Mouse (Mus musculus): ENCODE measurements around the gene Tiam1. TPM values are rescaled to one million over a fixed set of nuclear protein-coding genes. Genes with fewer than 3 reads are reported as not detected.

The Tiam1 gene
- polyA plus RNA-seq, 1 experiment from 2014 or later = 18.5 TPM

DNA sequence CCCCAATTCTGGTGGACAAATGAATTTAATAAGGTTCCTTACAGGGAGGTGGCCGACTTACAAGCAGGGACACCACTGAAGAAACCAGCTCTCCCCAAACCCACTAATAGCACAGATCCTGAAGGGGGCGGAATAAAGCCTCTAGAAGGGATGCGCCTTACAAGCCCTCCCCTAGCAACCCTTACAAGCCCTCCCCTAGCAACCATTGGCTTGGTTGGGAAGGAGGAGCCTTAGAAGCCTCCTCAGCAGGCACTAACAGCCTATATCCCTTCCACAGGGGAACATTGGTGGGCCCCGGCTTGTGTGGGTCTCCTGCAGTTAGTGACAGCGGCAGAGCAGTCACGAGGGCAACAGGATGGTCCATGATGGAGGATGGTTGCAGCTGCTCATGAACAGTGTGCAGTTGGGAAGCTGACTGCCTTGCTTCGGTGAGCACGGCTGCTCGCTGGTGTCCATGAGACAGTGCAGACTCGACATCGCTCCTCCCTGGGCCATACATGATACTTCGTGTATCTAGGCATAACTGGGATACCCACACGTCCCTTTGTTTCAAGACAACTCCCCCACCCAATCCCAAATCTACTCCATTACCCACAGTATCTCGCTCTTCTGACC lies 90.6 kb downstream of the Tiam1 start:
- peak; percentile 75 for DNase-seq
- Histone ChIP-seq H3K9me3 (ENCODE audit: low read depth, low read length) (no peaks in the 10 kb centered on the region), H3K9ac (no peak overlapping the region), H3K4me2 (0 out of 2 replicates have a peak overlapping the region, but pooled peaks have one; percentile 15), H3K27ac (ENCODE audit: low read depth) (no peak overlapping the region), H3K4me1 (ENCODE audit: insufficient read depth) (no peaks in the 10 kb centered on the region), H3K36me3 (ENCODE audit: insufficient read depth) (no peaks in the 10 kb centered on the region), H3K4me3 (ENCODE audit: low read depth, low read length) (no peak overlapping the region), H3K27me3 (ENCODE audit: insufficient read depth, low read length) (no peaks in the 10 kb centered on the region)
- TF ChIP-seq CTCF (IDR thresholded peaks at IDR 0.05; ENCODE audit: low read depth) = no peak; the same call in 1 of the 2 replicates
- 72% methylated on average over 14 of the region's 14 CpGs for WGBS
- peak; percentile 89 for ATAC-seq (ENCODE audit: insufficient read depth)

DNA sequence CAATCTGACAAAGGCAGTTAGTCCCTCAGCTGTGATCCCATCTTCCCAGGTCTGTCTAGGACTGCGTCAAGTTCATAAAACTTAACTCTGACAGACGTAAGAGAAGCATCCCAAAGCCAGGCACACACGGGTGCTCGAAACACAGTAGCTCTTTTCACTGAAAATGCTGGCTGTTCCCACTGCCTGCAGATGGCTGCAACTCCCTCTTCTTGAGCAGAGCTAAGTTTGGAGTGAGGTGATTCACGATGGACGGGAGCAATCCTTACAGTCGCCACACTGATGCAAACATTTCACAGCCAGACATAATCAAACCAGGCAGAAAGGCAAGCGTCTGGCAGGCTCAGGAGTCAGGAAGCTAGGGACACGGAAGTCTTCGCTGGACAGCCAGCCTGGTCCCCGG lies 91.2 kb downstream of the Tiam1 start:
- no peaks in the 10 kb centered on the region for H3K27me3 ChIP-seq (ENCODE audit: insufficient read depth, low read length)
- no peak overlapping the region for H3K4me3 ChIP-seq (ENCODE audit: low read depth, low read length)
- H3K36me3 ChIP-seq (ENCODE audit: insufficient read depth) = no peaks in the 10 kb centered on the region
- DNase-seq (peak; percentile 24), ATAC-seq (ENCODE audit: insufficient read depth) (peak; percentile 25; the same call in 1 of the 2 replicates)
- 46% methylated on average over 11 of the region's 11 CpGs for WGBS
- 0 out of 2 replicates have a peak overlapping the region, but pooled peaks have one; percentile 15 for H3K4me2 ChIP-seq
- no peaks in the 10 kb centered on the region for H3K9me3 ChIP-seq (ENCODE audit: low read depth, low read length)
- no peak overlapping the region; the same call in 1 of the 2 replicates for H3K27ac ChIP-seq (ENCODE audit: low read depth)
- no peaks in the 10 kb centered on the region for H3K4me1 ChIP-seq (ENCODE audit: insufficient read depth)
- no peak for TF ChIP-seq CTCF (IDR thresholded peaks at IDR 0.05; ENCODE audit: low read depth)
- H3K9ac ChIP-seq = no peak overlapping the region

GRCm38 (mm10) chr16:90051051-90051450 lies 92.5 kb downstream of the Tiam1 start:
- no peaks in the 10 kb centered on the region for H3K27me3 ChIP-seq (ENCODE audit: insufficient read depth, low read length)
- H3K4me3 ChIP-seq (ENCODE audit: low read depth, low read length) = no peak overlapping the region
- TF ChIP-seq CTCF (IDR thresholded peaks at IDR 0.05; ENCODE audit: low read depth) = no peak
- no peaks in the 10 kb centered on the region for H3K9me3 ChIP-seq (ENCODE audit: low read depth, low read length)
- no peak overlapping the region for H3K27ac ChIP-seq (ENCODE audit: low read depth)
- H3K4me2 ChIP-seq = no peak overlapping the region
- H3K9ac ChIP-seq = no peak overlapping the region
- 83% methylated on average over 7 of the region's 7 CpGs for WGBS
- no peaks in the 10 kb centered on the region for H3K4me1 ChIP-seq (ENCODE audit: insufficient read depth)
- ATAC-seq (ENCODE audit: insufficient read depth) (no peak), DNase-seq (no peak)
- H3K36me3 ChIP-seq (ENCODE audit: insufficient read depth) = no peaks in the 10 kb centered on the region

DNA sequence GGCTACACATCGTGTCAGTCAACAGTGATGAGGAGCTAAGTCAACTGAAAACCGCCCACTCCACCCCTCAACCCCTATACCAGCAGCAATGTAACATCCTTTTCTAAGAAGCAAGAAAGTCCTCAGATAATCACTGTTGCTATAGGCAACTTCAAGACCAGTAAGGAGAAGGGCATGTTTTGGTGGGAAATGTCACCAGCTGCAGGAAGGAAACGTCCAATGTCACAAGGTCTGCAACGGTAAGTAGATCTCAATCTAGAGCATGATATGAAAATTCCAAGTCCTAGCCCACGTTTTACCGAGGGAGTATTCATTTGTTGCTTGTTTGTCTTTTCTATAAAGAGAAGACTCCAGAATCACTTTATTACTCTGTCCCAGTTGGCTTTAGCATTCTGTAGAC lies 95.7 kb downstream of the Tiam1 start:
- Histone ChIP-seq H3K36me3 (ENCODE audit: insufficient read depth) (no peaks in the 10 kb centered on the region), H3K4me3 (ENCODE audit: low read depth, low read length) (no peak overlapping the region), H3K9ac (no peak overlapping the region), H3K4me1 (ENCODE audit: insufficient read depth) (no peaks in the 10 kb centered on the region), H3K27ac (ENCODE audit: low read depth) (no peak overlapping the region), H3K27me3 (ENCODE audit: insufficient read depth, low read length) (no peaks in the 10 kb centered on the region), H3K9me3 (ENCODE audit: low read depth, low read length) (no peaks in the 10 kb centered on the region), H3K4me2 (no peak overlapping the region)
- TF ChIP-seq CTCF (IDR thresholded peaks at IDR 0.05; ENCODE audit: low read depth) = no peak
- no peak for DNase-seq
- ATAC-seq (ENCODE audit: insufficient read depth) = no peak
- WGBS = 81% methylated on average over 6 of the region's 6 CpGs

DNA sequence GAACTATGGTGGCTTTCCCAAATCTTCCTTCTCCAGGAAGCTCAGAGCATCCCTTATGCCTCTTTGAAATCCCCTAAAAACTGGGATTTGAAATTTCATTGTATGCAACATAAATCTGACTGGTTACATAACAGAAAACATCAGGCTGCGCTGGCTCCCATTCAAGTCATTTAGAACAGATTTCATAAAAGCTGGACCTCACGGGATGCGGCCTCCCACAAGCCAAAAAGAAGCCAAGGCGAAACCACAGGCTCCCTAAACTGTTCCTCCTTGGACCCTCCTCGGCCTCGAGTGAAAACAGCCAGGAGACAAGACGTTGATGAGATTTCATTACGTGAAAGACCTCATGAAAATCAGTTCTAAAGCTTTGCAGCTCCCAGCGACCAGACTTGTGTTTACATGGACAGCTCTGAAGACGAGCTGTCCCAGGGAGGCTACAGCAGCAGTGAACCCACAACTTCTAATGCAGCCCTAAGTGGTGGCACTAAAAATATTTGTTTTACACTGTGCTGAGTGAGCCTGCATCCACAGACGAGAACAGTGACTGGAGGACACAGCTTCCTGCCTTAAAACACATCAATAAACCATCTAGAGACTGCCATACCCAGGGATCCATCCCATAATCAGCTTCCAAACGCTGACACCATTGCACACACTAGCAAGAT lies 96.9 kb downstream of the Tiam1 start:
- H3K4me3 ChIP-seq (ENCODE audit: low read depth, low read length) = no peak overlapping the region
- no peaks in the 10 kb centered on the region for H3K9me3 ChIP-seq (ENCODE audit: low read depth, low read length)
- no peaks in the 10 kb centered on the region for H3K27me3 ChIP-seq (ENCODE audit: insufficient read depth, low read length)
- no peak overlapping the region for H3K4me2 ChIP-seq
- H3K9ac ChIP-seq = no peak overlapping the region
- H3K27ac ChIP-seq (ENCODE audit: low read depth) = peak overlapping the region; percentile 67
- WGBS = 40% methylated on average over 12 of the region's 12 CpGs
- peak; percentile 89 for DNase-seq
- no peak for TF ChIP-seq CTCF (IDR thresholded peaks at IDR 0.05; ENCODE audit: low read depth)
- no peaks in the 10 kb centered on the region for H3K4me1 ChIP-seq (ENCODE audit: insufficient read depth)
- ATAC-seq (ENCODE audit: insufficient read depth) = peak; percentile 60; the same call in 1 of the 2 replicates
- no peaks in the 10 kb centered on the region for H3K36me3 ChIP-seq (ENCODE audit: insufficient read depth)

DNA sequence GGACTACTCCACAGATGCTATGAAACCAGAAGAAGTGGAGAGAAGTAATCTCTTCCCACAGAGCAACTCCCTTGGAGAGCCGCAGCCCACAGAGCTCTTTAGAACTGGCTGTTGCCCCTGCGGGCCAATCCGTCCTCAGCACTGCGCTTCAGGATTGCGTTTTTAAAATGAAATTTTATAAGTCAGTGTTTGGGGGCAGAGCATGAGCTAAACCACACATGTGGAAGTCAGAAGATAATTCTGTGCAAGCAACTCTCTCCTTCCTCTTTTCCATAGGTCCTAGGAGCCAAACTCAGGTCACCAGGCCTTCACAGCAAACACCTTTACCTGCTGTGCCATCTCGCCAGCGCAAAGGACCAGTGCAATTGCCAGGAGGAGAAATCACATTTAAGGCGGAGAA lies 98.0 kb downstream of the Tiam1 start:
- Histone ChIP-seq H3K4me1 (ENCODE audit: insufficient read depth) (no peaks in the 10 kb centered on the region), H3K36me3 (ENCODE audit: insufficient read depth) (no peaks in the 10 kb centered on the region), H3K27ac (ENCODE audit: low read depth) (no peak overlapping the region), H3K4me2 (no peak overlapping the region), H3K27me3 (ENCODE audit: insufficient read depth, low read length) (no peaks in the 10 kb centered on the region), H3K9me3 (ENCODE audit: low read depth, low read length) (no peaks in the 10 kb centered on the region), H3K9ac (no peak overlapping the region), H3K4me3 (ENCODE audit: low read depth, low read length) (no peak overlapping the region)
- 91% methylated on average over 8 of the region's 8 CpGs for WGBS
- DNase-seq (no peak), ATAC-seq (ENCODE audit: insufficient read depth) (no peak)
- TF ChIP-seq CTCF (IDR thresholded peaks at IDR 0.05; ENCODE audit: low read depth) = no peak

GRCm38 (mm10) chr16:90044004-90044754 lies 99.4 kb downstream of the Tiam1 start:
- Histone ChIP-seq H3K4me2 (0 out of 2 replicates have a peak overlapping the region, but pooled peaks have one; percentile 25), H3K27me3 (ENCODE audit: insufficient read depth, low read length) (no peaks in the 10 kb centered on the region), H3K9ac (no peak overlapping the region), H3K4me3 (ENCODE audit: low read depth, low read length) (no peak overlapping the region), H3K9me3 (ENCODE audit: low read depth, low read length) (no peaks in the 10 kb centered on the region), H3K4me1 (ENCODE audit: insufficient read depth) (no peaks in the 10 kb centered on the region), H3K36me3 (ENCODE audit: insufficient read depth) (no peaks in the 10 kb centered on the region), H3K27ac (ENCODE audit: low read depth) (no peak overlapping the region)
- 75% methylated on average over 21 of the region's 21 CpGs for WGBS
- ATAC-seq (ENCODE audit: insufficient read depth) (no peak), DNase-seq (peak; percentile 11)
- no peak for TF ChIP-seq CTCF (IDR thresholded peaks at IDR 0.05; ENCODE audit: low read depth)

Measured in lung, embryonic 14.5 days (tissue).